Mouse (Mus musculus) heart, embryonic 14.5 days (tissue): Measurements from ENCODE around the gene Exoc4. TPM values are rescaled to one million over a fixed set of nuclear protein-coding genes. Genes with fewer than 3 reads are reported as not detected.

Source experiments
- ATAC-seq: fragments of 200-750 bp; cut with Nextera tagmentation; 2 replicates; pipeline ENCODE4 v1.8.0; 2017; ENCODE audit warnings: low read depth, moderate TSS enrichment; ENCODE audit not compliant: insufficient number of reproducible peaks, insufficient read depth, low FRiP score
- H3K27ac ChIP-seq, 2 experiments: fragments of 200-500 bp in 1 of 2; fragments of 300-500 bp in 1 of 2; sonication (generic) in 1 of 2; replicated peaks in 1 of 2; 2 replicates each; pipeline ENCODE4 v1.5.1; 2012 to 2014; ENCODE audit warnings: low read depth in 2 of 2, low read length in 2 of 2, control low read depth in 1 of 2, mild to moderate bottlenecking in 1 of 2, mixed read lengths in 1 of 2; ENCODE audit not compliant: control insufficient read depth in 1 of 2, insufficient read depth in 1 of 2
- H3K27me3 ChIP-seq: fragments of 300-500 bp; sonication (generic); 2 replicates; pipeline ENCODE4 v1.6.1; 2014; ENCODE audit warnings: mild to moderate bottlenecking, low read length, control low read depth; ENCODE audit not compliant: control insufficient read depth, insufficient read depth
- H3K36me3 ChIP-seq: fragments of 300-500 bp; sonication (generic); 2 replicates; pipeline ENCODE4 v1.6.1; 2014; ENCODE audit warnings: mild to moderate bottlenecking, control low read depth, low read length, mixed read lengths; ENCODE audit not compliant: control insufficient read depth, insufficient read depth
- H3K4me1 ChIP-seq, 2 experiments: fragments of 200-500 bp in 1 of 2; fragments of 300-500 bp in 1 of 2; sonication (generic) in 1 of 2; 2 replicates each; pipeline ENCODE4 v1.6.1; 2012 to 2014; ENCODE audit warnings: low read length in 2 of 2, control low read depth in 1 of 2, mixed read lengths in 1 of 2; ENCODE audit not compliant: control insufficient read depth in 2 of 2, insufficient read depth in 2 of 2
- H3K4me2 ChIP-seq: fragments of 300-500 bp; sonication (generic); 2 replicates; pipeline ENCODE4 v1.6.1; 2014; ENCODE audit warnings: mild to moderate bottlenecking, low read length
- H3K4me3 ChIP-seq, 2 experiments: fragments of 200-500 bp in 1 of 2; fragments of 300-500 bp in 1 of 2; sonication (generic) in 1 of 2; 2 replicates each; pipeline ENCODE4 v1.5.1; 2012 to 2014; ENCODE audit warnings: low read length in 2 of 2, mild to moderate bottlenecking in 2 of 2, control low read depth in 1 of 2, low read depth in 1 of 2, moderate library complexity in 1 of 2; ENCODE audit not compliant: control insufficient read depth in 1 of 2, insufficient read depth in 1 of 2
- H3K9ac ChIP-seq: fragments of 300-500 bp; sonication (generic); 2 replicates; pipeline ENCODE4 v1.6.1; 2014; ENCODE audit warnings: mild to moderate bottlenecking, low read length
- H3K9me3 ChIP-seq: fragments of 300-500 bp; sonication (generic); 2 replicates; pipeline ENCODE4 v1.6.1; 2016; ENCODE audit warnings: low read length, control low read depth; ENCODE audit not compliant: control insufficient read depth
- WGBS: fragments of 180-500 bp; shearing (Covaris S2); extraction: QIAGEN DNeasy Blood & Tissue Kit; methylation state at CpG from one replicate; pipeline ENCODE4 v1.1.7; 2014; 5-methylcytosine and 5-hydroxymethylcytosine counted together
- polyA plus RNA-seq: library from polyadenylated mRNA; unstranded; fragments of >200 nt; fragmentation: Nextera tagmentation; extraction: Ambion mirVana; gene quantifications from 2 replicates; pipeline ENCODE4 v1.2.1, GENCODE M21; 2014

Exoc4 gene
- polyA plus RNA-seq, 1 experiment from 2014 or later, result 26.0 TPM

DNA sequence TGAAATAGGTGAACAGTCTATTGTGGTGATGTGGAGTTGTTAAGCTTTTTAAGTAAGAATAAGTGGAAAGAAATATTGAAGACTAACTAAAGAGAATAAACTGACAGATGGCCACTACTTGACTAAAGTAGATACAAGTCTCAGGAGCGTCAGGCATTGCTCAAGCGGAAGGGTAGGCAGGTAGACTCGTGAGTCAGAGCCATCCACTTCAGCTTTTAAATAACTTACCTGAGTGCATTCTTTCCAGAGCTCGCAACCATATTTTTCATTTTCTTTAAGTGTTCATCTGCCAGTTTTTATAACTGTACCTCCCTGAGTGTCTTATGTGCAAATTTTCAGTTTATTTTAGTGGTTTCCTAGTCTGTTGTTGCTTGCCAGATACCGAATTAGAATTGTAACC, 219.6 kb downstream of the Exoc4 start:
- Histone ChIP-seq H3K4me2 (no peak overlapping the region), H3K4me3 (no peak overlapping the region), H3K9me3 (no peaks in the 10 kb centered on the region), H3K27me3 (no peaks in the 10 kb centered on the region), H3K36me3 (no peaks in the 10 kb centered on the region), H3K9ac (no peak overlapping the region), H3K4me1 (no peaks in the 10 kb centered on the region), H3K27ac (no peak overlapping the region)
- 89% methylated on average over 5 of the region's 5 CpGs for WGBS
- ATAC-seq, result no peak

DNA sequence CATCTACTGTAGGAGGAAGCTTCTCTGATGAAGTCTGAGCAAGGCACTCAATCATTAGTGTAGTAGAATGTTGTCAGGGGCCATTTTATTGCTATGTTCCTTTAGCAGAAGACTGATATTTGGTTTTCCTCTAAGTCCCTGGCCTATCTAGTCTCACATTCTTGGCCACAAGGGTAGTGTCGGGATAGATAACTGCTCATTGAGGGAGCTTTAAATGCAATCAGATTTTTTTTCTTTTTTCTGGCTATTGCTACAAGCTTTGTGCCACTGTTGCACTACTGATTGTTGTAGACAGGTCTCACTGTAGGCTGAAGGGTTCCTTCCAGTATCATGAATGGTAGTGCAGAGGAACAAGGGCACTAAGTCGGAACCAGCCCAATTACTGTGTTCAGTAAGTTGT, 227.2 kb downstream of the Exoc4 start:
- Histone ChIP-seq H3K27me3 (no peaks in the 10 kb centered on the region), H3K9ac (no peak overlapping the region), H3K4me1 (no peaks in the 10 kb centered on the region), H3K4me2 (no peak overlapping the region), H3K4me3 (no peak overlapping the region), H3K27ac (no peak overlapping the region), H3K9me3 (no peaks in the 10 kb centered on the region), H3K36me3 (no peaks in the 10 kb centered on the region)
- no peak for ATAC-seq
- 73% methylated on average over 2 of the region's 2 CpGs for WGBS

- no peaks in the 10 kb centered on the region for H3K9me3 ChIP-seq
- no peak overlapping the region for H3K9ac ChIP-seq
- no peaks in the 10 kb centered on the region for H3K4me1 ChIP-seq
- H3K27me3 ChIP-seq, result no peaks in the 10 kb centered on the region
- H3K36me3 ChIP-seq, result no peaks in the 10 kb centered on the region
- no peak overlapping the region for H3K4me2 ChIP-seq
- 85% methylated on average over 9 of the region's 9 CpGs for WGBS
- ATAC-seq, result no peak
- no peak overlapping the region for H3K27ac ChIP-seq
- no peak overlapping the region for H3K4me3 ChIP-seq
Observed at GRCm38 (mm10) chr6:33484568-33484967, 235.7 kb downstream of the Exoc4 start.

DNA sequence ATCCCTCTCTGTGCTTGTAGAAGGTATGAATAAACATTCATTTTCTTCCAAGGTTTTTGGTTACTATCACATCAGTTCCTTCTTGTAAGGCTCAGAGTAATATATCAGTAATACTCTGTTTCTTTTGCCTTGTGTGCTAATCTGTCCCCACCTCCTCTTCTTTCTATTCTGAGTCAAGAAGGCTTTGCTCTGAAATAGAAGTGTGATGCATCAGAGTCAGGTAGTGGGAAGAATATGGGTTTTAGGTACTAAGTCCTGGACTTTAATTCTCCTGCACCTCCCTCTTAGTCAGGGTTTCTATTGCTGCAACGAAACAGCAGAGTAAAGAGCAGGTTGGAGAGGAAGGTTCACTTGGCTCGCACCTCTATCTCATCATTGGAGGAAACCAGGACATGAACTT, 240.9 kb downstream of the Exoc4 start:
- H3K36me3 ChIP-seq, result no peaks in the 10 kb centered on the region
- no peaks in the 10 kb centered on the region for H3K27me3 ChIP-seq
- 91% methylated on average over 2 of the region's 2 CpGs for WGBS
- no peak overlapping the region for H3K4me2 ChIP-seq
- H3K27ac ChIP-seq, result no peak overlapping the region
- no peaks in the 10 kb centered on the region for H3K9me3 ChIP-seq
- H3K4me3 ChIP-seq, result no peak overlapping the region
- no peak overlapping the region for H3K9ac ChIP-seq
- no peak for ATAC-seq
- no peaks in the 10 kb centered on the region for H3K4me1 ChIP-seq

DNA sequence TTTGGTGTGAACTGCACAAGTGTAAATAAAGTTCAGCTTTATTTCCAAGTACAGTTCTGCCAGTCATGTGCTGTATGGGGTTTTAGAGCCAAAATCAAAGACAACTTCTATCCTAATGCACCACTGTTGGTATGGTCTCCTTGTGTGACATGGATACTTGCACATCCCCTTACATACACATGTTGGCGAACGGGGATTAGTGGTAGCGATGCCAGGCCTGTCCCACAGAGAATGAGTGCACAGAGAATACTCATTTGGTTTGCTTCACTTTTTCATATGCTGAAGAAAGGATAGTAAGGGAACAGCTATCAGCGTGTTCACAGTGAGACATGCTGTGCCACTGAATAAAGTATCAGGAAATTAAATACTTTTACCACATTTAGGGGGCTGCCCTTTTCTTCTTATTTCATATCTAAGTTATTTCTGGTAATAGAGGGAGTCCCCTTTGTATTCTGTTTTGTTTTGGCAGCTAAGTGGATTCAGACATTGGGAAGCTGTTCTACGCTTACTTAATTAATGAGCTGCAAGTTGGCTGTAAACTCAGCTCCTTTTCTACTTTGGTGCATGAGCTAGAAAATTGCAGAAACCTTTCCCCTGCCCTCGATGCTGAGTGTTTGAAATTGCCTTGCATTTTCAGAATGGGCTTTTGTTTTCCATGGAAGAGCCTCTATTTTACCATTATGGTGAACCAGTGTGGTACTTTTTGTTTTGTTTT, 247.4 kb downstream of the Exoc4 start:
- H3K36me3 ChIP-seq, result no peaks in the 10 kb centered on the region
- 88% methylated on average over 6 of the region's 6 CpGs for WGBS
- no peak overlapping the region for H3K4me3 ChIP-seq
- H3K27me3 ChIP-seq, result no peaks in the 10 kb centered on the region
- H3K4me1 ChIP-seq, result no peaks in the 10 kb centered on the region
- H3K9me3 ChIP-seq, result no peaks in the 10 kb centered on the region
- H3K4me2 ChIP-seq, result no peak overlapping the region
- H3K27ac ChIP-seq, result no peak overlapping the region
- no peak for ATAC-seq
- H3K9ac ChIP-seq, result no peak overlapping the region

DNA sequence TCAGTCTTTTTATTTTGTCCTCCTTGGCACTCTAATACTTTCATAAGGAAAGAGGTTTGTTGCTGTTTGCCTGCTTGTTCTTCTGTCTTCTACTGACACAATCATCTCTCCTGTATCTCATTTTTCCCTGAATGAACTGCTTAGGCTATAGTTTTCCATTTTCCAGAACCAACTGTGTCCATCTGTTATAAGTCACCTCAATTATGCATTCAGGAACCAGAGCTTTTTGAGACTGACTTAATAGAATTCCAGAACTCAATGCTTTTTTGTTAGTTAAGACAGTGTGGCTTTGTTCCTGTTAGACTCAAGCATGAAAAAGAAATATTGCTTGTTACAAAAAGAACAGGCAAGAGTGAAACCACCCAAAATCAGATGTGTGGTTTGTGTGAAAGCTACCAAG, 248.5 kb downstream of the Exoc4 start:
- no peaks in the 10 kb centered on the region for H3K36me3 ChIP-seq
- H3K4me1 ChIP-seq, result no peaks in the 10 kb centered on the region
- H3K27ac ChIP-seq, result no peak overlapping the region

GRCm38 (mm10) chr6:33502388-33502787, 253.5 kb downstream of the Exoc4 start:
- H3K4me2 ChIP-seq, result no peak overlapping the region
- 81% methylated on average over 4 of the region's 4 CpGs for WGBS

More for the DNA sequence above, 248.5 kb downstream of the Exoc4 start:
- no peaks in the 10 kb centered on the region for H3K9me3 ChIP-seq
- no peak overlapping the region for H3K4me2 ChIP-seq
- no peak overlapping the region for H3K4me3 ChIP-seq
- no peaks in the 10 kb centered on the region for H3K27me3 ChIP-seq
- ATAC-seq, result no peak
- no peak overlapping the region for H3K9ac ChIP-seq

DNA sequence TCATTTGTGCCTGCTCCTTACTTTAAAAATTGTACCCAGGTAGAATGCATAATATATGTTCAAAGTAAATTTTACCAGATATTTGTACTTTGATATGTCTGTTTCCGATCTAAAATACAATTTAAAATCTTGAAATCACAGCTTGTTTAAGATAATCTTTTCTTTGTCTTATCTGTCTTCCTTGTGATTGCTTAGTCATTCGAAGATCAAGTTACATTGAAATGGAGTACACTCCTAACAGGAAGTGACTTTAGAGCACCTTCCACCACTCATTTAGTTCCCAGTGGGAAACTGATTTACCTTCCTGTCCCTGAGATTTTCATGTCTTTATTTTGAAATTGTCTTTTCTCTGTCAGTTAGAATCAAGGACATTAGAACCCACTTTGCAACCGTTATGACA, 254.5 kb downstream of the Exoc4 start:
- Histone ChIP-seq H3K27me3 (no peaks in the 10 kb centered on the region), H3K27ac (no peak overlapping the region), H3K9ac (no peak overlapping the region), H3K36me3 (no peaks in the 10 kb centered on the region), H3K4me1 (no peaks in the 10 kb centered on the region), H3K9me3 (no peaks in the 10 kb centered on the region), H3K4me2 (no peak overlapping the region), H3K4me3 (no peak overlapping the region)
- no peak for ATAC-seq
- WGBS, result 69% methylated on average over 3 of the region's 3 CpGs

More at GRCm38 (mm10) chr6:33502388-33502787, 253.5 kb downstream of the Exoc4 start:
- H3K9ac ChIP-seq, result no peak overlapping the region
- no peaks in the 10 kb centered on the region for H3K9me3 ChIP-seq
- ATAC-seq, result no peak
- no peaks in the 10 kb centered on the region for H3K36me3 ChIP-seq
- H3K4me3 ChIP-seq, result no peak overlapping the region
- no peaks in the 10 kb centered on the region for H3K4me1 ChIP-seq
- H3K27me3 ChIP-seq, result no peaks in the 10 kb centered on the region
- H3K27ac ChIP-seq, result no peak overlapping the region
